Mouse (Mus musculus) T-cell, adult 66 days (primary cell): ENCODE measurements around the gene Card10. TPM values are rescaled to one million over a fixed set of nuclear protein-coding genes. Genes with fewer than 3 reads are reported as not detected.

ENCODE experiments used
- total RNA-seq, 2 experiments: library from RNA; stranded (reverse); gene quantifications; 3 replicates in 1 of 2; 4 replicates in 1 of 2; pipeline ENCODE4 v1.2.4; 2023

Gene Card10
- total RNA-seq = under 1 TPM; 0.44 to 0.67 TPM

DNA sequence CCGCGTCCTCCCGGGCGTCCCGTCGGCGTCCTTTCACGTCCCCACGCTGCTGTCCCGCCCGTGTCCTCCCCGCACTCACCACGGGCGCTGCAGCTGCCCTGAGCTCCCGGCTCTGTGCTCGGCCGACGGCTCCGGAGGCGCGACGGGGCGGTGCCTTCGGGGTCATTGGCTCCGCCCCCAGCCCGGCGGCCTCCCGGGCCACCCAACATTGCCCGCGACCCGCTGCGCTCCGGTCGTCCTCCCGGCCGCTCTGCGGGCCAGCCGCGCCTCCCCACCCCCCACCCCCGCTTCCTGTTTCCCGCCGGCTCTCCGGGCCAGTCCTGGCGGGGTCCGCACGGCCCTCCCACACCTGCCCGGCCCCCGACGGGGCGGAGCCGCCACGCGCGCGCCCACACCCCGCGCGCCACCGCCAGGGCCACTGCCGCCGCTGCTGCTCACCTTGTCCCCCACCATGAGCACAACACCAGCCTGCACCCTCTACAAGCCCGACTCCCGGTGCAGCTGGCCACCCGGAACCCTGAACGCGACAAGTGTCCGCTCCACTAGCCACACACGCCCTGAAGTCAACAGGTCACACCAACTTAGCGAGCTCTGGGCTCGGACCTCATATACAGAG is at the start of gene Card10:
Gene Card10, minus strand, starts transcription at position 267 of the 616 bp plus-strand sequence.

DNA sequence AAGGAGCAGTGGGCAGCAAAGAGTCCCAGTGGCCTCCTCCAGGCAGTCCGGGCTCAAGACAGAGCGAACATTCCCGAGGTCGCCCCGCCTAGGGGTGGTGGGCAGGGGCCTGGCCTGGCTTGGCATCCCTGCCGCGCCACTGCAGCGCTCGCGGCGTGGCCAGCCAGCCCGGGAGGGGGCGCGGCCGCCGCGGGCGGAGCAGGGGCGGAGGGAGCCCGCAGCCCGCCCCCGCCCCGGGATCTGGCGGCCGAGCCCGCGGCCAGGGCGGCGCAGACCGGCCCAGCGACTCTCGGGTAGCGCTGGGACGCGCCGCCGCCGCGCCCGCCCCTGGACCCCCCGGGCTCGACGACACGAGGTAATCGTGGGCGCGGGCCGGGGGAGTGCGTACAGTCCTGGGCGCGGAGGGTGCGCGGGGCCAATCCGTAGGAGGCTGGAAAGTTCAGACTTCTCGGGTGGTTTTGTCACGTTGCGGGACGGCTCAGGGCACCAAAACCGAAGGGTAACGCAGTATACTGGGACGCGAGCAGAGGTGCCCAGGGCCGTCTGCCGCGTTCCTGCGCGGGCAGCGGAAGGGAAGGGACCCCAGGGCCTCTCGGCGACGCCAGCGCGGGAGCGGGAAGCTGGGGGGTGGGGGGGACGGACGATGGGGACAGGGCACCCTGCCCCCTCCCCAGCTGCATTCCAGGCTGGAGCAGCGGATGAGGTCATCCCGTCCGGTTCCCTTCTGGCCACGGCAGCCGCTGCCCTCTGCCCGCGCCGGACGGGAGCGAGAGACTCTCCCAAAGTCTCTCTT is 39.7 kb upstream of the Card10 start, which contains the start of gene Cdc42ep1:
Gene Cdc42ep1, plus strand, starts transcription at position 254 of the 793 bp plus-strand sequence.

DNA sequence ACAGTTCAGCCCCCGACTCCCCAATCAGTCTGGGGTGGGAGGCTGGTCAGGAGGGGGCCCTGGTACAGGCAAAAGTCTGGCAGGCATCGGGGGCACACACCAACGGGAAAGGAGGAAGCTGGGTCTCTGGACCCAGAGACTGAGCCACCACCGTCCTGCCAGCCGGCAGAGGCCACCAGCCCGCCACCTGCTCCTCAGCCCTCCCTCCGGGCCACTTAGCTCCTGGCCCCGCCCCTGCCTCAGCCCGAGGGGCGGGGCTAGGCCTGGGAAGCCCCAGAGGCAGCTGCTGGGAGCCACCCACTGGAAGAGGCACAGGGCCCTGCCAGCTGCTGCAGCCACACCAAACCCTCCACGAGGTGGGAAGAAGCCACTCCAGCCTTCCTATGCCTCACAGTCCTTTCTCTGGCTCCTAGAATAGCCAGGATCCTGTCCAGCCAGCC is 29.5 kb downstream of the Card10 start, which contains the start of gene Mfng:
Gene Mfng, minus strand, starts transcription at position 186 of the 440 bp plus-strand sequence.

Other genes starting within 250 kb of the Card10 start
- gene Rac2, start 230.3 kb downstream of the Card10 start, total RNA-seq = 100 to 1,000 TPM; 957 to 992 TPM
- 100 to 1,000 TPM; 177 to 202 TPM for gene Cyth4, start 206.0 kb downstream of the Card10 start, total RNA-seq
- under 1 TPM; 0.15 to 0.86 TPM for gene Elfn2, start 84.3 kb downstream of the Card10 start, total RNA-seq
- gene Mfng, start 29.6 kb downstream of the Card10 start, total RNA-seq = 100 to 1,000 TPM; 126 to 142 TPM
- gene Cdc42ep1, start 39.6 kb upstream of the Card10 start, total RNA-seq = not detected
- not detected for gene Lgals2, start 52.5 kb upstream of the Card10 start, total RNA-seq
- gene Gga1, start 74.1 kb upstream of the Card10 start, total RNA-seq = 10 to 100 TPM; 78.9 to 83.1 TPM
- gene Gm49510, start 96.6 kb upstream of the Card10 start, total RNA-seq = 1 to 10 TPM; 1.2 to 2.0 TPM
- 100 to 1,000 TPM; 207 to 231 TPM for gene Sh3bp1, start 96.7 kb upstream of the Card10 start, total RNA-seq
- gene Pdxp, start 110.9 kb upstream of the Card10 start, total RNA-seq = 10 to 100 TPM; 17.9 to 18.1 TPM
- 100 to 1,000 TPM; 101 to 152 TPM for gene Lgals1, start 123.7 kb upstream of the Card10 start, total RNA-seq
- 10 to 100 TPM; 48.4 to 52.5 TPM for gene Nol12, start 131.9 kb upstream of the Card10 start, total RNA-seq
- gene Triobp, start 144.7 kb upstream of the Card10 start, total RNA-seq = 10 to 100 TPM; 42.7 to 53.7 TPM
- gene H1f0, start 225.4 kb upstream of the Card10 start, total RNA-seq = 1 to 10 TPM; 6.8 to 7.0 TPM
- gene Galr3, start 238.8 kb upstream of the Card10 start, total RNA-seq = not detected